Mouse (Mus musculus) thymus, postnatal 4 days (tissue): ENCODE measurements around the gene Mnt.
"Not testable (repeated sequence)": the region's sequence is repeated elsewhere in the genome, so short reads cannot be mapped to it uniquely, and the experiment has no call there.

ENCODE experiments used
- DNase-seq: peaks from one replicate; pipeline ENCODE4 v3.0.0; 2021

Gene Mnt

DNA sequence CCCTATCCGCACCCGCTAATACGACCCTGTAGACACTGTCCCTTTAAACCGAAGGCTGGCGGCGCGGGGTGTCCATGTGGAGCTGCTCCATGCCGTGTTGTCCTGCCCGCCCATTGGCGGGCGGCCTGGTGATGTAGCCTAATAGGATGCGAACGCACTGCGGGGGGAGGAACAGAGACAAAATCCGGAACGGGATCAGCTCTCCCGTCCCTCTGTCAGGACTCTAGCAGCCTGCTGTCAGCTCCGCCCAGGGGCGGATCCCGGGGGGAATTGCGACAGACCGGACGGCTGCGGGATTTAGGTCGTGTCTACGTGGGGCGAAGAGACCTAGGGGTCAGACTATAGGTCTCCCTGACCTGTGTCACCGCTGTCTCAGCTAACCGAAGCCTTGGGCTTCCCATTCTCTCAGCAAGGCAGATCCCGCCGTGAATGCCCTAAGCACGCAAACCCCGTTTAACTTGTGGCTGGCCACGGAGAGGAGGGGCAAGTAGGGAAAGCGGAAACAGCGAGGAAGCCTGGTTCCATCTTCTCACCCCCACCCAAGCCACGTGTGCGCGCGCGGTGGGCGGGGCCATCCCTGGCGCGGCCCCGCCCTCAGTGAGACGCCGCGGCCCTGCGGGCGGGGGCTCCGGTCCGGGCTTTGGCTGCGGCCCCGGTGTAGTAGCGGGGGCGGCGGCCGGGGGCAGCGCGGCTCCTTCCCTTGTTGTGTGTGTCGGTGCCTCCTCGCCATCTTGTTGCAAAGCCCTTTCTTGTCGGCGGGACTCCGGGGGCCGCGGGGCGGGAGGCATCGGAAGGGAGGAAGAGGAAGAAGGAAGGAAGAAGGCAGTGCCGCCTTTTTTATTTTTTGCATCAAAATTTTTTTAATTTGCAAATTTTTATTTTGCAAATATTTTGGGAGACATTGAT is at the start of gene Mnt:
Gene Mnt (plus strand): TSS at position 665 of the 906 bp plus-strand sequence.
- DNase-seq: peak; percentile 93

DNA sequence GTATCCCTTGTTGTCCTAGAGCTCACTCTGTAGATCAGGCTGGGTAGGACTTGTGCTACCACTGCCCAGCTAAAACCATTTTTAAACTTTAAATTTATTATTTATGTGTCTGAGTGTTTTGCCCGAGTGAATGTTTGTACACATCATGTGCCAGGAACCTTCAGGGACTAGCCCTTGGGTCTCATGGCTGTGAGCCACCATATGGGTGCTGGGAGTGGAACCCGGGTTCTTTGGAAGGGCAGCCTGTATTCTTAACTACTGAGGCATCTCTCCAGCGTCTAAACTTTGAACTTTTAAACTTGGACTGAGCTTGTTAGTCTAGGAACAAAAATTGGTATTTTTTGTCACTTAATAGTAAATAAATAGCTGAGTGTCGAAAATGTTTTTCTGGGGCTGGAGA is 37.8 kb upstream of the Mnt start:
- DNase-seq: no peak

DNA sequence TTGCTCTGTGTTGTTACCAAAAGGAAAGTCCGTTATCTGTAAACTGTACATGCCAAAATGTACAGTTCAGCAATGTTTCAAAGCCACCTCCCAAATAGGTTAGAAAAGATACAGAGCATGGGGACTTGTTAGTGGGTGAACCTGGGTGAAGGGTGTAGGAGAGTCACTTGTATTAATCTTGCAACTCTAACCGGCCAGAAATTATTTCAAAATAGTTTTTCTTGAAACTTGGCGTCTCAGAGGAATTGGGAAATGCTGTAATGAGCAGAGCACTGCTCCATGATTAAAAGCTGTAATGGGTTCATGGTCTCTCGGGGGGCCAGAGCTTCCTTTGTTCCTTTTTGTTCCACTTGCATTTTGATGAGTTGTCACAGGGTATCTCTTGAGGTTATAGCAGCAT is 30.1 kb upstream of the Mnt start:
- no peak for DNase-seq

DNA sequence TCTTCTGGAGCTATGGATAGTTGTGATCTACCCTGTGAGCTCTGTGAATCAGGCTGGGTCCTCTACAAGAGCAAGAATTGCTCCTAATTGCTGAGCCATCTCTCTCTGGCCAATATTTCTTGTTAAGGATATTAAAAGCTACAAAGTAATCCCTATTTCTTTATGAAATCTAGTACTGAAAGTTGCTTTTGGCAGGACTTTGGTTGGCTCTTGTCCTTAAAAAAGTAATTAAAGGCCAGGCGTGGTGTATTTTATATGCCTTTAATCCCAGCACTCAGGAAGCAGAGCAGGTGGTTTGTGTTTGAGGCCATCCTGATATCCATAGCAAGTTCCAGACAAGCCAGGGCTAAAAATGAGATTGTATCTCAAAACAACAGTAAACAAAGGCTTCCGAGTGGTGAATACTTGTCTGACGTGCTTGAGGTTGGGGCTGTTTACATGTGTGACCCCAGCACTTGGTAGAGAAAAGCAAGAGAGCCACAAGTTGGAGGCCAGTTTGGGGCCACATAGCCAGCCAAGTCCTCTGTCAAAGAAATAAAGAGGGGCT is 26.6 kb upstream of the Mnt start:
- no peak for DNase-seq

DNA sequence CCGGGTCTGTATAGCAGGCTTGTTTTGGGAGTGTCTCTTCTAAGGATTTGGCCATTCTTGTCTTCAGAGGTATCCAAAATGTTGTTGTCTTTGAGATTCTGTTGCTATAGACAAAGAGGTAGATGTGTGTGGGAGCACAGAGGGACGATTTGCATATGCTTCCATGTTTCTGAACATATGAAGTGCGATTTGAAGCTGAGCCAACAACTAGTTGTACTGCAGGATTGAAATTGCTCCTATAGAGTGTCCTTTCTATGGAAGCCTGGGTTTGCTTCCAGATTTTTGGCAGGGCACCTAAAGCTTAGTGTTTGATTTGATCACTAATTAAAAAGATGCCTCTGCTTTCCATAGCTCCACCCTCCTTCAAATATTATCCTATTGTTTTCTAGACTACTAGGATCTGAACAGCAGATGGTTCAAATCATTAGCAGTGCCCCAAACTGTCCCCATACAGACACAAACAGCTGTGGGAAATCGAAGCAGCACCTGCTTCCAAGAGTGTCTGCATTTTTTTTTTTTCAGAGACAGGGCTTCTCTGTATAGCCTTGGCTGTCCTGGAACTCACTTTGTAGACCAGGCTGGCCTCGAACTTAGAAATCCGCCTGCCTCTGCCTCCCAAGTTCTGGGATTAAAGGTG is 23.4 kb upstream of the Mnt start:
- no peak for DNase-seq

DNA sequence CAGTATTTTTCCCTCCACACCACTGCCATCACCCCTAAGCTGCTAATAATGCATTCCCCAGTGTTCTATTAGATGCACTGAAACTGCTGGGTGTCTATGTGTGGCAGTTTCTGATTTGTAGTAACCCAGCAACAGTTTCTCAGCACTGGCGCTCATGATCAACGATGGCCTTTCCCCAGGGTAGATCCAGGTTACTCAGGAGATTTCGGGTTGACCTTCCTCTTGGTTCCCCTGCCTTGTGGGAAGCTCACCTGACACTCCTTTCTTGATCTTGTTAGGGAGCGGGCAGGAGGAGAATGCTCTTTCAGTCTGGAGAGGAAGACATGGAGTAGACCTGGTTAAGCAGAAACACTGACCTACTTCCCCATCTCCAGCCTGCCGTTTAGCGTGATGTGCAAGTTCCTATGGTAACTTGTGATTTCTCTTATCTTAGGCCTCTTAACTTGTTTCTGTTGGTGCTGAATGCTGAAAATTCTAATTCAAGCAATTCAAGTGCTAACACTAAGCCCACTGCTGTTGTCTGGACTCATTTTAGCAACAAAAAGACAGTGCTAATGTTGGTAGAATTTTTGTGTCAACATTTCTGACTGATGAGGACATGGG is 22.4 kb upstream of the Mnt start:
- DNase-seq: no peak

DNA sequence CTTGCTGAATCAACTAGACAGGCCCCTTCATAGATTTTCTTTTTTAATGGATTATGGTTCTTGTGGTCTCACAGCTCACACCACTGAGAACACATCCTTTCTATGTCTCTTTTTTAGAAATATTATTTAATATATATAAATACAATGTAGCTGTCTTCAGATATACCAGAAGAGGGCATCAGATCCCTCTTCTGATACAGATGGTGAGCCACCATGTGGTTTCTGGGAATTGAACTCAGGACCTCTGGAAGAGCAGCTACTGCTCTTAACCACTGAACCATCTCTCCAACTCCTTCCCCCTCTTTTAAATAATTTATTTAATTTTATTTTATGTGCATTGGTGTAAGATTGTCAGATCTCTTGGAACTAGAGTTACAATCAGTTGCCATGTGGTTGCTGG is 20.6 kb upstream of the Mnt start:
- no peak for DNase-seq

DNA sequence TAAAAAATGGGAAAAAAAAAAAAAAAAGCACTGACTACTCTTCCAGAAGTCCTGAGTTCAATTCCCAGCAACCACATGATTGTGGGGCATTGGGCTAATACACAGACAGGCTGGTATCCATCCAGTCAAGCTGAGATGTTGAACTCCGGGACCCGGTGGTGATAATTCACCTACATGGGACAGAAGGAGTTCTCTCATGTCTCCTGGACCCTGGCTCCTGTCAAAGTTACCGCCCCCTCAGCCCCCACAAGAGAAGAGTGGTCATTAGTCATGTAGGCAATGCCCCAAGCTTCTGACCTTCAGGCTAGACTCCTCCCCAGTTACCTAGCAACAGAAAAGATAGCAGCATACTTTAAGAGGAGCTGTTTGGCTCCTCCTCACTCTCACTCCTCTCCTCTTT is 19.7 kb upstream of the Mnt start:
- not testable (repeated sequence) for DNase-seq

DNA sequence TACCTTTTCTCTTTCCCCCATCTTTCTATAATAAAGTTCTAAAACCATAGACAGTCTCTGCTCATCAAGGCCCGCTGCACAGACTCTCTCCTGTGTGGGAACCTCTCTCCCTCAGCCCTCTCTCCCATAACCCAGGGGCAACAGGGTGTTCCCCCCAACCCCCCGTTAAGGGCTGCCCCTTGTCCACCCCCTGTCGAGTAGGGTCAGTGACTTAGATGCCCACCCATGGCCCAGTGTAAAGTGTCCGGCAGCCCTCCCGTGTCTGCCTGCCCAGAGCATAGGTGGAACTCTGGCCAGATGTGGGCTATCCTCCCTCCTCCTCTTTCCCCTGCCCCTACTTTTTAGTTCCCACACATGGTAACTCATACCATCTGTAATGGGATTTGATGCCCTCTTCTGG is 19.2 kb upstream of the Mnt start:
- DNase-seq: no peak

DNA sequence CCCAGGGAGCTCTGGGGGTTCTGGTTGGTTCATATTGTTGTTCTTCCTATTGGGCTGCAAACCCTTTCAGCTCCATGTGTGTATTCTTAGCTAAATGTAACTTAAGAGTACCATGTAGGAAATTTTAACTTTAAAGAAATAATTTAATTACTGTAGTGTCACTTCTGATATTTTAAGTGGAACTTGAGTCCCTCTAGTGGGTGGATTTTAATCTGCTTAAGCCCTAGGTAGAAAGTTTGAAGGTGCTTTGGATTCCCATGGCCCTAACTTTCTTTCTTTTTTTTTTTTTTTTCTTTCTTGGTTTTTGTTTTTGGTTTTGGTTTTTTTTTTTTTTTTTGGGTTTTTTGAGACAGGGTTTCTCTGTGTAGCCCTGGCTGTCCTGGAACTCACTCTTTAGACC is 14.9 kb upstream of the Mnt start:
- DNase-seq: no peak

DNA sequence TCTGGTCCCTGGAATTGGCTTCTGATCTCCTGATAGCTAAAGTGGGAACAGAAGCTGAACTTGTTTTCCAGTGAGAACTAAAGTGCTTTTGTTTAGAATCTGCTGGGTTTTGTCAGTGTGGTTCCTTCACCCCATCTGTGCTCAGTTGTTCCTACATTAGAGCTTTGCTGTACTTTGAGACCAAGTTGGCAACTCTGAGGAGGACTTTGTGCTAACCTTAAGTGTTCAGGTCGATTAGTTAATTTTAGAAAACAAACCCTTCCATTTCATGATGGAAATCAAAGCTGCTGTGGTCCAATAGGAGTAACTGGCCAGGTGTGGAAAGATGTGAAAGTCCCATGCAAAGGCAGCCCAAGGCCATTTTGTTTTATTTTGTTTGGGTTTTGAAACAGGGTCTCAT is 9.8 kb upstream of the Mnt start:
- no peak for DNase-seq

DNA sequence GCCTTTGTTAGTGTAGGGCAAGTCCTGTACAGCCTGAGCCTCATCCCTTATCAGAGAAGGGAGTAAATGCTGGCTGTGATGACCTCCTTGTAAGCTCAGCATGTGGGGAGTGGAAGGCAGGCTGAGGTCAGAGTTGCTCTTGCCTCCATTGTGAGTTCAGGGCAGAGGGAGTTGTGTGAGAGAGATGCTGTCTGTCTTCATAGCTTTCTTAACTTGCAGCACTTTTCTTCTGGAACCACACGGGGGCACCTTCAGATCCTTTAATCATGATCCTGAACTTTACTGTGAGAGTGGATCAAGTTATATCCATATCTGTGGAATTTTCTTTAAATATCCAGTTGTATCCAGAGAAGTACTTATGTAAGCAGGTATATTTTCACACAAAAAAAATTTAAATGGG is 9.3 kb upstream of the Mnt start:
- DNase-seq: peak; percentile 25

DNA sequence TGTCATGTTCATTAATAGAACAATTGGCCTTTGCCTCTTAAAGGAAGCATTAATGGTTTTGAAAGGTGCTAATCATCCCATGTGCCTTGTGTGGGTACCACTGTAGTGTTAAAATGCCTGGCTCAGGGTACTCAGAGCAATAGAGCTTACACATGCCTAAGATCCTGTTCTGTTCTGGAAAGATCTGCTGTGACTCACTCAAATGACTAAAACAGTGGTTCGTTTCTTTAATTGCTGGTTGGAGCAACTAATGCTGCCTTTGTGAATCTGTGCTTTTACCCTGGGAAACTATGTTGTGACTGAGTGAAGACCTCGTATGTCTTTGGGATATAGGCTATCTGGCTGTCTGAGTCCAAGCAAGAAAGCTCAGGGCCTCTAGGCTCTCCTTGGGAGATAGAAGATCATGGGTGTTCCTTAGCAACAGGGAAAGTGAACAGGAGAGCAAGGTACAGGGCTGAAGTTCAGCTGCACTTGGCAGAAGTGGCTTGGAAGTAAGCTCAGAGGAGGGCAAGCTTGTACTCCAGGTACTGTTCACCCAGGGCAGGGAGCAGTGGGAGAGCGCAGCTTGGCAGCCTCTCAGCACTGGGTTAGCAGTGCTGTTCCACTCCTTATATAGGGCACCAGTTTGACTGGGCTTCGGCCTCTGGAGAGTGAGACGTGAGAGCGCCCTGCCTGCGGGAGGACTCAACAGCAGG is 7.8 kb upstream of the Mnt start:
- DNase-seq: no peak

DNA sequence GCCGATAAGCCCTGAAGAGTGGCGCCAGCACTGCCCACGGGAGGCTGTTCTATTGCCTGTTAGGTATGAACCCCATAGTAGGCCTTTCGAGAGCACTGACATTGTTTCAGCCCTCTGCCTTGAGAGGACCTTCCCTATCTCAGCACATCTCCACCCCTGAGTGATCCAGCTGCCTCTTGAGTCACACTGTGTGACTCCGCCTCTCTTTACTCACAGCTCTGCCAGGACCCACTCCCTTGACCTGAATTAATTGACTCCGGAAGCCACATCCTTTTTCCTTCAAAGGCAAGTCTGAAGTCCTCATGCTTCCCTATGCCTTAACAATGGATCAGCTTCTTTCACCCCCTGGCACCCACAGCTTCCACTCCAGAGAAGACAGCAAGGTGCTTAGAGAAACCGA is 4.6 kb upstream of the Mnt start:
- DNase-seq: no peak

DNA sequence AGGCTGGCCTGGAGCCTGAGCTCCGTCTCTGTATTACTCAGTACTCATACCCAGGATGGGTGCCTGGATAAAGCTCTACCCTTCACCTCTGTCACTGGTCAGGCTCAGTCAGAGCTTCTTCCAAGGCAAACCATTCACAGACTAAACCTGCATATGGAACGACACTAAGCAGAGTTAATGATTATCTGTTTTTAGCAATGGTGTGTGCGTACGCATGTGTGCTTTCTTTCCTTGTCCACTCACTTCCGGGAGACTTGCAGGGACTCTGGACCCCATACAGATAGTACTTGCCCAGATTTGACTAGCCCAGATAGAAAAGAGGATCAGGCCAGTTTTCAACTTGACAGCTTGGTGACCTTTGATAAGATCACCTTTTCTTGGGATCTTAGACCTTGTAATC is 4.0 kb upstream of the Mnt start:
- DNase-seq: no peak

DNA sequence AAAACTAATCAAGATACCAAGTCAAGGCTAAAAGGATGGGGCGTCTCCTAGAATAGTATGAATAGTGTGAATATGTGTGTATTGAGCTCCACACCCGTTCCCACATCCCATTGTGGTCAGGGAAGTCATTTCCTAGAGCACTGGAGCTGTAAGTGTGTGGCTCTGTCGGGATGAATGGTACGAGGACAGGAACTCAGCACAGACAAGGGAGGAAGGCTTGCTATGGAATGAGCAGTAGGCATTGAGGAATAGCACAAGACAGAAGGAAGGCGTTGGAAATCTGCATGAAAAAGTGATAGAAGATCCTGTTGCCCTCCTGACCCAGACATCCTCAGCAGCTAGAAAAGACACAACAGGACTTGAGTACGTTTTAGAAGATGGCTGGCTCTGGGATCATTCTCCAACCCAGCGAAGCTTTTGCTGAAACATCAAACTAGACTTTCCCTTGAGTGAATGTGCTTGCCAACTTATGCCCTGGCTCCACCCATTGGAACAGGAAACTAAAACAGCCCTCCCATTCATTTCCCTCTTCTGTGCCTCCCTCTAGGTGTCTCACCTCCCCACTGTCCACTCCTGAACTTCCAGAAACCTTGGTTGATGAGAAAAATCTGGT is 2.8 kb upstream of the Mnt start:
- DNase-seq: no peak

DNA sequence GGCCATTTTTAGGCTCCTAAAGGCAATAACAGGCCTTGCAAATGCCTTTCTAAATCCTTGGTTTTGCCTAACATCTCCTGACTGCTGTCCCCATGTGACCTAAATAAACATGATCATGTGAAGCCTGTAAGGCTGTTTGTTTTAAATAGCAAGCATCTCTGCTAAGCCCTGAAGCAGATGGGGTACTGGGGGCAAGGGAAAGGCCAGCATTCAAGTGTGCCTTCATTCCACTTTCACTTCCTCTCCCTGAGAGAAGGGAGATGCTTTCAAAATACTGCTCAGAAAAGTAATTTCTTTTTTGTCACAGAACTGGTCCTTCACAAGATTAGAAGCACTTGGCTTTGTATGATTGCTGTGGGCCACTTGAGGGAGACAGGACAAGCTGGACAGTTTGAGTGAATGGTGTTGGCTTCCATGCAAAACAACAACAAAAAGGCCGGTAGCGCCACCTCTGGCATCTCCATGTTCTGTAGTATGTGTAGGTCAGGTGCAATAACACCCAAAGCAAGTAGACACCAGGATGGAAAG is 2.3 kb upstream of the Mnt start:
- DNase-seq: peak; percentile 49

DNA sequence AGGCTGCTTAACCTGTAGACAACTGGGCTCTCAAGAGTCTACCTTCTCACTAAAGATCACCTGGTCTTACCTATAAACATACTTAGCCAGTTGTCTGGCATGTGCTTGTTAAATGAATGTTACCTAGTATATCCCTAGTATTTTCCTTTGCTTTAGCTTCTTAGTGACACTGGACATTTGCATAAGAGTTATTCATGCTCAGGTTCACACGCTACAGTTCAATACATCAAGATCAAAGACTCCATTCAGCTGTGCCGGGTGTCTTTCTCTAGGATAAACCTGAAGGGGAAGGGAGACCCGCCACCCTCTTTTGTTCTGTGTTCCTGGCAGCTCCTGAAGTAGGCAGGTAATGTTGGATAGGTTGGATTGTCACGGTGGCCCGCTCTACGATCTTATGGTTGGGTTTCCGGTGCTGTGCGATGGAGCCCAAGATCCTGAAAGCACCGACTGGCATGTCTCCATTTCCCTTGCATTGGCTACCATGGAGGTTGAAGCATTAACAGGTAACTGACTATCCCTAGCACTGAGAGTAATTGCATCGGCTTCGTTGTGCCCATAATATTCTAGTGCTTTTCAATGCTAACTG is 1.7 kb upstream of the Mnt start:
- DNase-seq: peak; percentile 30

DNA sequence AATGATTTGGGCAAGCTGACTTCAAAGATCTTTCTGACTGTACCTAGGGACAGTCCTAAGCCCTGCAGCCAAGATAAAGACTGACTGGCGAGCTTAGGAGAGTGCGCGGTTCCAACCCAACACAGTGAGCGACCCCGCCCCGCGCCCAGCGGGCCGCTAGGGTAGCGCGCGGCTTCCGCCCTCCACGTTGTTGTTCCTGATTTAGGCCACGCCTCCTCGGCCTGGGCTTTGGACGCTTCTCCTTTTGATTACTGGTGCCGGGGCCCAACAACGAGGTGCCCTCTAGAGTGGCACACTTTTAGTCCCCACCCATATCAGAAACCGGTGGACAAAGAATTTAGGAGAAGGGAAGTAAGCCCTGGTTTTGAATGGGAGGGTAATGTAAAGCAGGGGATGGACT is 908 bp upstream of the Mnt start:
- peak; percentile 89 for DNase-seq

DNA sequence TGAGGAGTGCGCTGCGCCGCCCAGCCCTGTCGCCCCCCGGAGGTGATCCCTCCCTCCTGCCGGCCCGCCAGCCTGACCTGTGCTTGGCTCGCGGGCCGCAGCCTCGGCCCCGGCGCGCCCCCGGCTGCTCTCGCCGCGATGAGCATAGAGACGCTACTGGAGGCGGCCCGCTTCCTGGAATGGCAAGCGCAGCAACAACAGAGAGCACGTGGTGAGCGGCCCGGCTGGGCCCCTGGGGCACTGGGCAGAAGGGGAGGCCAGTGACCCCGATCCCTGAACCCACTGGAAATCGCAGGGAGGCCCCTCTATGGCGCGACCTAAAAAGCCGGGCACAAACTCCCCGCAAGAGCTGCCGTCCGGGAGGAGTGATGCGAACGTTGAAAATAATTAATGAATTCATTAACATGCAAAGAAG is 478 bp downstream of the Mnt start:
- peak; percentile 72 for DNase-seq

DNA sequence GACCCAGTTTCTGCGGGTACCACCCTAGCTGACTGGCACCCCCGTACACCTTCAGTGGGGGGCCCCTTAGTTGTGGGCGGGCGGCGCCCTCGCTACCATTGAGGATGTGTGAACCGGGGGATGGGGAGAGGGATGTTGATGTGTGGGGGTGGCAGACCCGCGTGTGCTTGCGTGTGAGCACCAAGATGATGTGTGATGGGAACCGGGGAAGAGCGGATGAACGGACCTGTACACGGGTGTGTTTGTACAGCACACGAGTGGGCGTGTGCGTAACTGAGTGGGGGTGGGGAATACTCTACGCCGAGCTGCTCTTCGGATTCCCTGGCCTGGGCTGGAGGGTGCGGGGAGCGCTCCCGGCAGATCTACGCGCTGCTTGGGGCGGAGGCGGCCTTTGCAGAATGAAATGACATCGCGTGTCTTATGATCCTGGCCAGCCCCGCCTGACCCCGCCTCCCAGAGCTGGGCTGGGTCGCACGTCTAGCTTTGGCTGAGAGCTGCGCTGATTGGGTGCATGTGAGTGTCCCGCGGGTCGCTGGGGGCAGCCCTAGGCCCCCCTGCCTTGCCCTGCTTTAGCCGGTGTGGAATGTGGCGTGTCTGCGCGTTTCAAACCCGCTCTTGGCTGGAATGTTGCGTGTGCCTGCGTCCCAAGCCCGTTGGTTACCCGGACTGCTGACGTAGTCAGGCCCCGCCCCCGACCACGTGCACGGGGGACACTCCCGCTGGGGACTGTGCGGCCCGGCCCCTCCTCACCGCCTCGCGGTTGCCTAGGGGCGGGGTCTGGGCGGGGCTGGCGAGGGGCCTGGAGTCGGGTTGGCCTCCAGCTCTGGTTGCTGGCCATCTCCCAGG is 1.1 kb downstream of the Mnt start:
- DNase-seq: peak; percentile 98
